Mouse (Mus musculus): Measurements from ENCODE around the gene Itih4. TPM values are rescaled to one million over a fixed set of nuclear protein-coding genes. Genes with fewer than 3 reads are reported as not detected.

Itih4 gene
- under 1 TPM; 0.11 to 0.30 TPM for total RNA-seq (2021)

DNA sequence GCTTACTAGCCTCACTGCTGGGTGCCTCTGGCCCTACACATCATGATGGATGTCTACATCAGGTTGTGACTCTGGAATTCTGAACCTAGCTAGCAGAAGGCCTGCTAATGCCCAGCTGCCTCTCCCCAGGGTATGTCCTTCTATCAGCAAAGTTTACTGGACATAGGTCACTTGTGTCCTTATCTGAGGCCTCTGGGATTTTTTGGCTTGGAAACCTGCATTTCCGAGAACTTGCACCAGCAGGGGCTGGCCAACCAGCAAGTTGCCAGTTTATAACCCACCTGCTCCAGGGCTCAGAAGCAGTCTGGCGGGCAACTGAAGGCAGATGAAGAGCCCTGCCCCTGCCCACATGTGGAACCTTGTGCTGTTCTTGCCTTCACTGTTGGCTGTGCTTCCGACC, at the start of gene Itih4:
Itih4 (plus strand) TSS at position 273 of the 400 bp plus-strand sequence.
- no peak for DNase-seq (ENCODE audit: low spot score in 2 of 2)
- intact Hi-C loops (cut with DNase I): no loop called here

DNA sequence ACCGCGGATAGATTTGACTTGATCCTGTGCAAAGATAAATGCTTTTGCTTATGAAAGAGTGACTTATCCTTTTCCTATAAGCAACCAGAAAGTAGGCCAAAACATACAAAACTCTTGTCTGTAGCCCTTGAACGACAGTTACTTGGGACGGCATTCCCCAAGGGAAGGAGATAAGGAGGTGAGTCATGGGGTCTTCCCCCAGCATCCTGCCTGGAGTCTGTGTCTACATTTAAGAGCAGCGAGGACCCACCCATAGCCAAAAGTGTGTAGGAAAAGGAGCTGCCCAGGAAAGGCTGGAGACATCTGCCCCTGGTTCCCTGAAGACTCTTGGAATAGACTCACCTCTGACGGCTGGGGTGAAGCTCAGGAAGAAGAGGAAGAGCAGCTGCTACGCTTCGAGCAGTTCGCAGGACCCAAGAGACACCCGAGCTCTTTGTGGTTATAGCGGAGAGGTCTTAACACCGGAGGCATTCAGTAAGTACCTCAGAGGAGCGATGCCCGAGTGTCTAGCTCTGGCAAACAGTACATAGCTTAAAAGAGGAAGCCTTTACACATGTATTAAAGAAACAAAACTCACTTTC, 48.8 kb upstream of the Itih4 start:
- intact Hi-C loops (cut with DNase I): no loop called here
- no peak for DNase-seq (ENCODE audit: low spot score in 2 of 2)

DNA sequence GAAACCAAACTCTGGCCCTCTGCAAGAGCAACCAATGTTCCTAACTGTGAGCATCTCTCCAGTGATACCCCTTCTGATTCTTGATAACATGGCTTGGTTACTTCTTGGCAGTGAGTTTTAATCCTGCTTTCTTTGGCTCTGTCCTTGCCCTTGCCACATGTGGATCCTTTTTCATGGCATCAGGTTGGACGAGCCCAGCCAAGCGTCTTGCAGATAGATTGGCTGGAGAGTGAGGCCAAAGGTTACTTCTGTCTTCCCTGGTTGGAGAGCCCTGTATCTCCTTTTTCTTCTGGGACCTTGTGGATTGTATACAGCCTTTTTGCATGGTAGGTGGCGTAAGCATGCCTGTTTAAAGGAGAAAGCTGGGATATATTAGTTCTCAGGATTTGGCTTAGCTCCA, 42.6 kb upstream of the Itih4 start:
- no peak for DNase-seq (ENCODE audit: low spot score in 2 of 2)
- intact Hi-C loops (cut with DNase I): no loop called here

DNA sequence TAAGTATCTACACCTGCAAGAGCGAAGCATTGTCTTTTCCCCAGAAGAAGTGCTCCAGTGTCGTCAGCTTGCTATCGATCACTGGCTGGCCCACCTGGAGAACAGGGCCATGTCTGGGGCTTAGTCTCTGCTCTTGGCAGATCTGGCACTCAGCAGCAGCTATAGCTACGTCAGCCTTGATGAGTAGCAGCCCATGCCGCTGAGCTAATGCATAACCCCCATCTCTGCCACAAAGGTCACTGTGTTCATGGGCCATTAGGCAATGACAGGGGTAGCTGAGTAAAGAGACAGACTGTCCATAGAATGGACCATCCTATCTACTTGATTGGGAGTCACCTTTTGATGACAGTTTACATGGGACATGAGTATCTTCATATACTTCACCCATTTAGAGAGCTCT, 35.8 kb upstream of the Itih4 start:
- DNase-seq (ENCODE audit: low spot score in 2 of 2): no peak
- intact Hi-C loops (cut with DNase I): no loop called here

DNA sequence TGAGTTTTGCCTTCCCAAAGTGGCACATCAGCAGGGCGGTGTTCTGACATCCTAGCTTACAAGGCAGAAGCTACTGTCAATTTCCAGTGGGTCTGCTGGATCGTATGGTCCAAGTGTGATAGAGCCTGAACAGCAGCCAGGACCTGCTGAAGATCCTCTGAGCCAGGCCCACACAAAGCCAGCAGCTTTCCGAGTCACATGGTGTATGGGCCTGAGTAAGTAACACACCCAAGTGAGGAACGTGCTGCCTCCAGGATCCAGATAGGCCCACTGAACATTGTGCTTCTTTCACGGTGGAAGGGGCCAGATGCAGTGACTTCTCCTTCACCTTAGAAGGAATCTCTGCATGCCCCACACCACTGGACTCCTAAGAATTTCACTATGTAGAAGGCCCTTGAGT, 34.0 kb upstream of the Itih4 start:
- intact Hi-C loops (cut with DNase I): no loop called here
- DNase-seq (ENCODE audit: low spot score in 2 of 2): no peak

DNA sequence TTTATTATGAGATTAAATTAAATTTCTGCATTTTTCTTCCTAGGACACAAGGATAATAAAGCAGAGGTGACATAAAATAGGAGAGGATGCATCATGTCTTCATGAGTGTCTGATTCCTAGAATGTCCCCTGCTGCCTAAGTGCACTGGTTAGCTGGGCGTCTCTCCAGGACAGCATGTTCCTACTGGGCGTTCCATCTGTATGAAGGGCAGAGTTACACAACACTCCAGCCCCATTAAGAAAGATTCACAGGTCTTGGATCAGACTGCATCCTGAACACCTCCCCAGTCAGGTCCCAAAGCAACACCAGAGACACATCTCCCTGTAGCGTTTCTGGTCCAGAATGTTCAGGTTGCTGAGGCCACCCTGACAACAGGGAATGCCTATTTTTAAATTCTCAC, 31.0 kb upstream of the Itih4 start:
- intact Hi-C loops (cut with DNase I): no loop called here
- DNase-seq (ENCODE audit: low spot score in 2 of 2): no peak

DNA sequence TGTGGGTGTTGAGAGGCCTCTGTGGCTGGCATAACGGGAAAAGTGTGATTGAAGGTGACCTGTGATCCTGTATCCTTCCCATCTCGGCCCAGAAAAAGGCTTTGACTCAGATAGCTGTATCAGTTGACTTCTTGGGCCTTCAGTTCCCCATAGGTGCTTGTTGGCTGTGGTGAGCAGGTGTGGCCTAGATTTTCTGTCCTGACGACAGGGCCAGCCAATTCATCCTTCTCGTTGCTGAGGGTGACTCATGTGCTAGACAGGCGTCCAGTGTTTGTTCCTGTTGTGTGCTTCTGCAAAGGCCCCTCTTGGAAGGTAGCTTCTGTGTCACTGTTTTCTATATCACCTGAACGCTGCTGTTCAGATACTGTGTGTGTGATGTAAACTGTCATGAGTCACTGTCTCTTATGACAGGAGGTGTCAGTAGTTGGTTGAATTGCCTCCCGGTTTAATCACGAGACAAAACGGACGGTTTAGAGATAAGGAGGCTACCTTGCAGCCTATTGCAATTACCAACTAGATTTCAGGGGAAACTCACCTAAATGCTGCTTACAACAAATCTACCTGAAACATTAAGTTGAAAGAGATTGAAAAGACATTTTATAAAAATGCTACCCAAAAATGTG, 29.3 kb upstream of the Itih4 start:
- intact Hi-C loops (cut with DNase I): no loop called here
- peak in 1 of 2 experiments; percentile 52 for DNase-seq (ENCODE audit: low spot score in 2 of 2)

DNA sequence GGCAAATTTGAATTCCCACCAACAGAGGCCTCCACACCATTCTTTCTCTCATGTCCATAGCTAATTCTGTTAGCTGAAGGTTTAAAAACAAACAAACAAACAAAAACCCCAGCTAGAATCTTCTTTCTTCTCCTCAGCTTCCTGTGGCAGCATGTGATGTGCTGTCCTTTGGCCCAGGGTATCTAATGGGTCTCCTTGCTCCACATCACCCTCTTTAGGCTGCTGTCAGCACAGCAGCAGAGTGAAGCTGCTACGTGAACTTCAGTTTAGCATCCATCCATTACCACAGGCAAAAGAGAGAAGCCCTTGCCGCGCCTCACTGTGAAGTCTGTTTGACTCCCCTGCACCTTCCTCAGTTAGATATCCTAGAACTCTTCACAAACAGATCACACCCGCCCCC, 28.3 kb upstream of the Itih4 start:
- DNase-seq (ENCODE audit: low spot score in 2 of 2): no peak
- intact Hi-C loops (cut with DNase I): no loop called here

DNA sequence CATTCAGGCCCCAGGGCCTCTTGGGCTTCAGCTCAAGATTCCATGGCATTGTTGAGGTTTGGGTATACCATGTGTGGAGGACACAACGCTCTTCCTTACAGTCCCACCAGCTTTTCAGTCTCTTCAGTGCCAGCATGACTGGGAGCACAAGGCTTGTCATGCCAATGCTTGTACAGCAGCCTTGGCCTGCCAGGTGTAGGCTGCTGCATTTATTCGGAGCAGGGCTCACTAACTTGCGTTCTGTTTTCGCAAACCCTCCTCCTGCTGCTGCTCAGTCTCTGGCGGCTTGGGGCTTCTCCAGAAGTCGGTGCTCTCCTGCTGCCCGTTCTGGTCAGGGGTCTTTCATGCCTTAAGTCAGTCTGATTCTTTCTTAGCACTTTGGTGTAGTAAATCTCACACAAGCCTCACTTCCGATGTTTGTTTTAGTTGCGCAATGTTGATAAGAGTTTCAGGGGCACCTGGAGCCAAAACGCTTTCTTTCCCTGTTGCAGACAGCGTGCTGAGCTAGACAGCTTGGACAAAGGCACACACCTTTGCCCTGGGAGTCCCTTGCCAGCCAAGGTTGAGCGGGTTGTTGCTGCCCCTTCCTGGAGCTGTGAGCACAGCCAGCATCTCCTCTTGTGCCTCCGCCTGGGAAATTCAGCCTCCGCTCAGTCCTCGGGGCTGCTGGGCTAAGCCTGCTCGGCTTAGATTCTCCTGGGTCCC, 24.7 kb upstream of the Itih4 start:
- no peak for DNase-seq (ENCODE audit: low spot score in 2 of 2)
- intact Hi-C loops (cut with DNase I): no loop called here

DNA sequence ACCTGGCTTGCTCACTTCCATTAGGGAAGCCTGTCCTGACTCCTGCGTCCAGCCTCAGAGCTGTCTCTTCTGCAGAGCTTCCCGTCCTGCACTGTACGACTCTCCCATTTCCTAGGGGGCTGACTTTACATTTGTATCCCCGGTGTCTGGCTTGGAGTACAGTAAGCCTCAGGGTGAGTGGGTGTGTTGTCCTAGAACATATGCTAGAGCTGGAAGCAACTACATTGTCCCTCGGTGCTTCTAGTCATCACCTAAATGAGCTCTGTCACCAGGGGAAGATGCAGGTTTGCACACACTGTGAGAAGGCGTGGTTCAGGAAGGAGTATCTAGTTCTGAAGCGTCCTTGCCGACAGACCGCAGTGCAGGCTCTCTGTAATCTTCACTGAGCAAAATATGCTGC, 23.9 kb upstream of the Itih4 start:
- peak in 1 of 2 experiments; percentile 36 for DNase-seq (ENCODE audit: low spot score in 2 of 2)
- intact Hi-C loops (cut with DNase I): no loop called here

DNA sequence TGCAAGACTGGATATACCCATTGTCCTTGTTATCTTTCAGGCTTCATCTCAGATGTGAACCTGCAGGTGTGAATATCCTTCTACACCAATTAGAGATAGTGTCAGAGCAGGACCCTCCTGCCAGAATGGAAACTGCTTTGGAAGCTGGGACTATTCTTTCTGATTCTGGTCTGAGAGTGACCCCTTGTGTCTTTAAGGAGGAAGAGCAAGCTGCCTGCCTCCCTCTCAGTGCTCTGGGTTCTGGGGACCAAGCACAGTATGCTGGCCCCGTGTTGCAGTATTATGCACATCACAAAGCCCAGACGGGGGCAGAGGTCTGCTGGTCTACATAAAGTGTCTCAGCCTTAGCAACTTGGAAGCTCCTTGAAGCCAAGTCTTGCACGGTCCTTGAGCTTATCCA, 21.0 kb upstream of the Itih4 start:
- no peak for DNase-seq (ENCODE audit: low spot score in 2 of 2)
- intact Hi-C loops (cut with DNase I): loop anchor here (5.0 kb wide), 1 partner anchor 38 kb away; the partner anchor contains the start of gene Tmem110

DNA sequence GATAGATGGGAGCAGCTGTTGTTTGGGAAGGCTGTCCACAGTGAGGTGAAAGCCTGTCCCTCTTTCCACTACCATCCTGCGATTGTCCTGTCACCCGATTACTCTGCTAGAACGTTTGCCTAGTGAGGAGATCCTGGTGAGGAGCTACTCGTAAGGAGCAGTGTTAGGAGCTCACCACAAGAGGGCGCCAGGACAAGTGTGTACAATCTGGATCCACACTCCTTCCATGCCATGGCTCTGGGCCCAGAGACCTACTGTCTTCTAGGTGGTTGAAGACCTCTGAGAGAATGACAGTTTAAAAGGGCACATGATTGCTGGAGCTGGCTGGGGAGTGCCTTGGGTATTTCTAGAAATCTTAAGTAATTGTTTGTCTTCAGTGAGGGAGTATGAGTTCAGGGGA, 19.2 kb upstream of the Itih4 start:
- intact Hi-C loops (cut with DNase I): loop anchor here (2.0 to 5.0 kb wide), 2 partner anchors 40 to 78 kb away; partner anchors contain the start of gene Tmem110
- peak; percentile 61 to 77 for DNase-seq (ENCODE audit: low spot score in 2 of 2)

DNA sequence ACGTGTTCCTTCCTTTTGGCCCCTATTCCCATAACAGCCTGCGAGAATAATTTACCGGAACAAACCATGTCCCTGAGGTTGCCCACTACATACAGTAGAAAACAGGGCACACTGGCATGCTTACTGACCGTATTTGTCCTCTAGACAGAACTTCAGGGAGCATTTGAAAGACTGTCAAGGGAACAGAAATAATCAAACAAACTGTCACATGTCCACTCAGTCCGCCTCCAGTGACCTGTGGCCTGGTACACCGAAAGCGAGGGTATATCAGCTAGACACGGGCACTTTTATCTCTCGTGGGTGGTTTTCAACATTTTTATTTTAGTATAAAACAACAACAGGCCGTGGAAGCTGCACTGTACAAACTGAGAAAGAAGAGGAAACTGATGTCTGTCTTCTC, 17.4 kb upstream of the Itih4 start:
- no peak for DNase-seq (ENCODE audit: low spot score in 2 of 2)
- intact Hi-C loops (cut with DNase I): loop anchor here (5.0 kb wide), 1 partner anchor 42 kb away; the partner anchor contains the start of gene Tmem110

DNA sequence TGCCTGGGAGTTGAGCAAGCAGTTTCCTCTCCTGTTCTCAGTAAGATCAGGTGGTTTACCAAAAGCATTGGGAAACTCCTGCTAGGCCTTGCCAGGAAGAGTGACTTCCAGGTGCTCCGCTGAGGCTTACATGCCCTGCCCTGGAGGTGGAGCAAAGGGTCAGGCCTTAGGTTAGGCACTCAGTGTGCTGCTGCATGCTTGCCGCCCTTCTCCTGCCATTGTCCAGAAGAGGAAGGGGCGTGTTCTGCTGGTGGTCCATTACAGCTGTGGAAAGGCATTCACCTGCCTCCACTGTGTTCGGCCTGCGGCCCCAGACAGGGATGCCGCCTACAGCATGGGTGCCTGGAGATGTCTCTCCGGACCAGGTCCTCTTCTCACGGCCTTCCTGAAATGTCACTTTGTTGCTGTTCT, 16.9 kb upstream of the Itih4 start:
- no peak for DNase-seq (ENCODE audit: low spot score in 2 of 2)
- intact Hi-C loops (cut with DNase I): loop anchor here (5.0 kb wide), 1 partner anchor 42 kb away; the partner anchor contains the start of gene Tmem110

DNA sequence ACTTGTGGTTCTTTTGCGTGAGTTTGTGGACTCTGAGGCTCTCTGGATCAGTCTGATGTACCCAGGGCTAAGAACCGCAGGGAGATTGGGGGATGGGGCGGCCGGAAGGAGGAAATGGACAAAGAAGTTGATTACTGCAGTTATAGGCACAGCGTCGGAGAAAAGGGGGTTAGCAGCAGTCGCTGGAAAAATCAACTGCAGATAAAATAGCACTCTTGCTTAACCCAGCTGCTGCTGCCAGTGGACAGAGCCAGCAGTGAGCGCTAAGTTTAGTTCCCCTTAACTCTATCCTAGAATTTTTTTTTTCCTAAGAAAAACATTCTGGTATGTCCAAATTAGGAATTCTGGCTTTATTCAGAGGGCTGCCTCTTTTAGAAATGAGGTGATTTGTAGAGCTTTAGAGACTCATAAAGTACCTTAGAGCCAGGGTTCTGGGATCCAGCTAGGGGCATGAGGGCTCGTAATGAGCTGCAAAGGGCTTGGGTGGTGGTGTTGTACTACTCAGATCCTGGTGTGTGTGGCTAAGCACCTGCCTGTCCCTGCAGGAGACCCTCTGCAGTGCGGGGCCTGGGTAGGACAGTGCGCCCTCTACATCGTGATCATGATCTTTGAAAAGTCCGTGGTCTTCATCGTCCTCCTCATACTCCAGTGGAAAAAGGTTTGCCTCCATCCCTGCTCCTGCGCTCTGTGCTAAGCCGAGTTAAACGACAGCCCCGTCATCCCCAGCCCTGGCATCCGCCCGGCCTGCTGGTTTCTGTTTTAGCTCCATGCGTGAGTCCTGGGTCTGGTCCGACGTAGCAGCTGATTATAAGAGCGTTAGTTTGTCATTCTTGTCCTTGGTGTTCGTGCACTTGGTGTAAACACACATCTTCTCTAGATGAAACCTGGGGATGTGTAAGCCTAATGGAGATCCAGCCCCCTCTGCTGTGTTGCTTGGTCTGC, 15.8 kb upstream of the Itih4 start:
- intact Hi-C loops (cut with DNase I): no loop called here
- DNase-seq (ENCODE audit: low spot score in 2 of 2): peak in 1 of 2 experiments; percentile 68

DNA sequence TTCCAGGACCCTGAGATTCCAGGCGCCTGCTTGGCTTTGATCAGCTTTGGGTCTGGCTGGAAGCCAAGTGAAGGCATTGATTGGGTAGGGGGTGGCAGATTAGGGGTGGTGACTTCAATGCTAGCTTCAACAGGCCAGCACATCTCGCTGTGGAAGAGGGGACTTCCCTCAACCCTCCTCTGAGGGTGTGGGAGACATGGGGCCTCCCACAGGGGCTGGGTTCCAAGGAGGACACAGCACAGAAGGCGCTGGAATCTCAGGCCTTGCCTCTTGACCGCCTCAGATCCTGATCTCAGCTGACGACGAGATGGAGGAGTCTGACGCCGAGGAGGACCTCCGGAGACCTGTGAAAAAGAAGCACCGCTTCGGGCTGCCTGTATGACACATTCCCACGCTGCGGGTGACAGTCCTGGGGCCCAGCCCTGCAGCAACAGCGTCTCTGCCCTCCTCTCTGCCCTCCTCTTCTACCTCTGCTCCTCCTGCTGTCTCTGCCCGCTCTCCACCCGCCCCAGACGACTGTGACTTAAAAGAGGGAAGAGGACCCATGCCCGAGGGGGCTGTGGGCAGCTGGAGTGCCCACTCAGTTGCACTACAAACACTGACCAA, 12.1 kb upstream of the Itih4 start:
- no peak for DNase-seq (ENCODE audit: low spot score in 2 of 2)
- intact Hi-C loops (cut with DNase I): no loop called here

DNA sequence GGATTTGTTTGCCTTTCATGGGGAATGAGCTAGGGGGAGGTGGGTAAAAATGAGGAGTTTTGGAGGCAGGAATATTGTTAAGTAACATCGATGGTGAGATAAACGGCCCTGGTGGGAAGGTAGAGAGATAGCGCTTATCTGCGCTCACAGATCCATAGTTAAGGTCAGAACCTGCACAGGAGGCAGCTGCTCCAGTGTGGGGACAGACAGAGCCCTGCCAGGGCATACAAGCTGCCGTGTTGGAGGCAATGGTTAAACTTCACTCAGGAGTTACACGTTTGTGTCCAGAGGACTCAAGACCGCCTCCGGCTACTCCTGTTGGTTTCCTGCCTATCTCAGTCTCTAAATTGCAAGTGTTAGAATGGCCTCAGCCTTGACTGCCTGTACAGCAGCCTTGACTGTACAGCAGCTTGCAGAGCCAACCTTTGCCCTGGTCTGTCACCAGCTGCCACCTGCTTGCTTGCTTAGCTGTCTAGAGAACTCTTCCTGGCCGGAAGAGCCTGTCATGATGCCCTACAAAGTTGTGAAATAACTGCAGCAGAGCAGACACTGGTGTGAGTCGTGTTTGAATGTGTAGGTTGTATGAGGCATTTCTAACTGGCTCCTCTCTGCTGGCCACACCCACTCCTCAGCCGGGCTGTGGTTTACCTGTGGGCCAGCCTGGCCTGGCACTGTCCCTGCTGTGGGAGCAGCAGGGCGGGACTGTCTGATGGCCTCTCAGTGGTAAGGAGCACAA, 11.0 kb upstream of the Itih4 start:
- intact Hi-C loops (cut with DNase I): no loop called here
- DNase-seq (ENCODE audit: low spot score in 2 of 2): no peak

DNA sequence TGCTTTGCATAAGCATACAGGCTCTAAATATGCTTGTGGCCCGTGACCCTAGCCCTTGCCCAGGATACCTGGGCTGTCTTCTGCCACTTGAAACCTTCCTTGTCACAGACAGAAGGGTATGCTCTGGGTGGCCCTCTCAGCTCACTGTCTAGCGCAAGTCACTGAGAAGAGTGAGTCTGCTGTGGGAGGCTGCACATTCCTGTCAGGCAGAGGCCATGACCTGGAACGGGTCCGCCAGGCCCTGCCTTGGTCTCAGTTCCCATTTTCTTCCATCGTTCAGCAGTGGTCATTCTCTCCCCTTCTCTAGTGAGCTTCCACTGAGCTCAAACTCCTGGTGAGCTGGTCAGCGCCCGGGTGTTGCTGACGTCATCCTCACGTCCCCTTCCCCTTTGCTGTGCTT, 10.3 kb upstream of the Itih4 start:
- no peak for DNase-seq (ENCODE audit: low spot score in 2 of 2)
- intact Hi-C loops (cut with DNase I): no loop called here

DNA sequence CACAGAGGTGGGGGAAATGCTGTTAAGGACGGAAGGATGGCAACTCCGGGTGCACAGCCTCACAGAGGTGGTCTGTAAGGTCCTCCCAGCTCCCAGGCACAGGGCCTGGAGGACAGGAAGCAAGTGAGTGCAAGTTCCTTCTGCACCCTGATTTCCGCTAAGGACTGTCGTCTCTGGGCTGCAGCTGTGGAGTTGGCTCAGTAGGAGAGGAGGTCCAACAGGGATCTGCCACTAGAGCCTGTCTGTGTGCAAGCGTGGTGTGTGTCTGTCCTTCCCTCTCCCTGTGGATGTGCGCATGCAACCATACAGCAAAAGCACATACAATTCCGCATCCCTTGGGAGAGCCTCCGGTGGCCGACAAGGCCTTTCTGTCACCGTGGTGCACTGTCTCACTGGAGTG, 9.8 kb upstream of the Itih4 start:
- intact Hi-C loops (cut with DNase I): no loop called here
- no peak for DNase-seq (ENCODE audit: low spot score in 2 of 2)

All from left cerebral cortex, postnatal 25 days (tissue).